Mouse (Mus musculus) lung, postnatal 0 days (tissue): ENCODE data around the gene Psg20.
"Not testable (repeated sequence)": the region's sequence is repeated elsewhere in the genome, so short reads cannot be mapped to it uniquely, and the experiment has no call there.

Experiments
- CTCF ChIP-seq: IDR thresholded peaks from 2 replicates; pipeline ENCODE4 v1.5.1; 2016; ENCODE audit warnings: antibody characterized with exemption, mild to moderate bottlenecking
- EP300 ChIP-seq: IDR thresholded peaks from 2 replicates; pipeline ENCODE4 v1.6.1; 2016; ENCODE audit warnings: antibody characterized with exemption, mild to moderate bottlenecking, control low read depth

GRCm38 (mm10) chr7:18725931-18726330 is 39.9 kb upstream of the Psg20 start:
- TF ChIP-seq CTCF, EP300: not testable (repeated sequence)
